Mouse (Mus musculus) CD4-positive, CD25-positive, alpha-beta regulatory T cell, adult 2 months (primary cell): ENCODE measurements around the gene Mrpl43.

Experiments used
- DNase-seq: peaks from one replicate; pipeline ENCODE4 v3.0.0-alpha.2; 2012; ENCODE audit warnings: low read depth, low spot score

Gene Mrpl43

GRCm38 (mm10) chr19:45029571-45029970 lies 23.3 kb upstream of the Mrpl43 start:
- no peak for DNase-seq

GRCm38 (mm10) chr19:45028746-45029145 lies 22.5 kb upstream of the Mrpl43 start:
- DNase-seq = no peak

DNA sequence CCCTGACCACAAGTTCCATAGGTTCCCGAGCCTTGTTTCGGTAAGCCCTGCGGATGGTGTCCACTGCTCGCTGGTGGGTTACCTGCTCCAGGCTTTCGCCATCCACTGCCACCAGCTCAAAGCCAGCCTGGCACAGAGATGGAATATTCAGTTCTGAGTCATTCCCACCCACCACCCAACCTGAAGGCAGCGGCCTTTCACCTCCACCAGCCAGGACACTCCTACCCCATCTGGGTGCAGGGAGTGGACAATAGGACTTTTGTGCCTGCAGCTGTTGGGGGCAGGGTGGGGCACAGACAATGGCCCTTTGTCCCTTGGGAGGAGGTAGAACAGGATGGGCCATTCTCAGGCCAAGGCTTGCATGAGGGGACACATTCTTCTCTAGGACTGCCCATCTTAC lies 21.6 kb upstream of the Mrpl43 start:
- DNase-seq = no peak

DNA sequence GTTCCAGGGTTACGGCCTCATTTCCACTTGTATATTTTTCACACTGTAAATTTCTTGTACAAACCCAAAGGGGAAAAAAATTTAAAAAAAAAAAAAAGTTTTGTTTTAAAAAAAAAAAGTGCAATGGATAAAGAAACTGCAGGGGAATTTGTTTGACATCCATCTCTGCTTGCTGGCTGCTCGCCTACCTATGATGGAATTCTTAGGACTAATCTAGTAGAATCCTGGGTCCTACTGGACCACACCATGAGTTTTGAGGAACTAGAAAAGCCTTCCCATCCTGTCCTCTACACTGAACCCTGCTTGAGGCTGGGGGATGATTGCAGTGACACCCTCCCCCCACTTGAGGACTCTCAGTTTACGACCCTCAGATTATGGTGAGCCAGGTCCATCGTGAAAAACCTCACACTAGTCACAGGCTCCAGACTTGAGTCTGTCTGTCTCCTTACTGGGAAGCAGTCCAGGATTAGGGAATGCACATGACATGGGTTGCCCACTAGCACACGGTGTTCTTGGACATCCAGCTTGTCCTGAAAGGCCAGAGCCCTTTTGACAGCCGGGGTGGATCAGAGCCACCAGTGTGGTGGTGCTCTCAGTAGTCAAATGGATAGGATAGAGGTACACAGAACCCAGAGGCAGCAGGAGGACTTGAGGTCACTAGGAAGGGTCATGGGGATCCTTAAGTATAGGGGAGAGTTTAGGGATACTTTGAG lies 20.9 kb upstream of the Mrpl43 start:
- DNase-seq = no peak

DNA sequence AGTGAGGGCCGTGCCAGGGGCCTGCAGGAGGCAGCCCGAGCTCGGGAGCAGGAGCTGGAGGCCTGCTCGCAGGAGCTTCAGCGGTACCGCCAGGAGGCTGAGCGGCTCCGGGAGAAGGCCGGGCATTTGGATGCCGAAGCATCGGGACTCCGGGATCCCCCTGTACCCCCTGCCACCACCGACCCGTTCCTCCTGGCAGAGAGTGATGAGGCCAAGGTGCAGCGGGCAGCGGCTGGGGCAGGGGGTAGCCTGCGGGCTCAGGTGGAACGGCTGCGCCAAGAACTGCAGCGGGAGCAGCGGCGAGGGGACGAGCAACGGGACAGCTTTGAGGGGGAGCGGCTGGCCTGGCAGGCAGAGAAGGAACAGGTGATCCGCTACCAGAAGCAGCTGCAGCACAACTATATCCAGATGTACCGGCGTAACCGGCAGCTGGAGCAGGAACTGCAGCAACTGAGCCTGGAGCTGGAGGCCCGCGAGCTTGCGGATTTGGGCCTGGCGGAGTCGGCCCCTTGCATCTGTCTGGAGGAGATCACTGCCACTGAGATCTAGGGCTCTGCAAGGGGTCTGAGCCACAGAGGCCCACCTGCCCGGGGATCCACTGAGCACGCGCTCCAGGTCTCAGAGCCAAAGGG lies 19.8 kb upstream of the Mrpl43 start:
- no peak for DNase-seq

DNA sequence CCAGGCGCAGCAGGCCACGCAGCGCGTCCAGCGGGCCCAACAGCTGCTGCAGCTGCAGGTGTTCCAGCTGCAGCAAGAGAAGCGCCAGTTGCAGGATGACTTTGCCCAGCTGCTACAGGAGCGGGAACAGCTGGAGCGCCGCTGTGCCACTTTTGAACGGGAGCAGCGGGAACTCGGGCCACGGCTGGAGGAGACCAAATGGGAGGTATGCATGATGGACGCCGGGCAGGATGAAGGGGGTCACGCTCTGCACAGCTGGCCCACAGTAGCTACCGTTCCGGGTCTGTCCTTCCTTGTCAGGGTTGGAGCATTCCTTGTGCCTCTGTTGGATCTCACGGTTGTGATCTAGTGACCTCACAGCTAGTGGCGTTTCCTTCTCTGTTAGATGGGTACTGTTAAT lies 18.5 kb upstream of the Mrpl43 start:
- no peak for DNase-seq

DNA sequence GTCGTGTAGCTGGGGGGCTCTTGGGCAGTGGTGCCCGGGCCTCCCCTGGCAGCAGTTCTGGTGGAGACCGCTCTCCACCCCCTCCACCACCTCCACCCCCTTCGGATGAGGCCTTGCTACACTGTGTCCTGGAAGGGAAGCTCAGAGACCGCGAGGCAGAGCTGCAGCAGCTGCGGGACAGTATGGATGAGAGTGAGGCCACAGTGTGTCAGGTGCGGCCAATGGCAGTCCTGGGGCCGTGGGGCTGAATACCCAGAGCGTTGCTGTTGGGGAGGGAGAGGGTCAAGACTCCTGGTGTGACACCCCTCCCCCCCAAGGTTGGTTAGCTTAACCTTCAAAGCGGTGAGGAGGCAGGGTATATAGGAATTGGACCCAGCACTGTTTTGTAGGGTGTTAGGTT lies 17.8 kb upstream of the Mrpl43 start:
- DNase-seq = no peak

DNA sequence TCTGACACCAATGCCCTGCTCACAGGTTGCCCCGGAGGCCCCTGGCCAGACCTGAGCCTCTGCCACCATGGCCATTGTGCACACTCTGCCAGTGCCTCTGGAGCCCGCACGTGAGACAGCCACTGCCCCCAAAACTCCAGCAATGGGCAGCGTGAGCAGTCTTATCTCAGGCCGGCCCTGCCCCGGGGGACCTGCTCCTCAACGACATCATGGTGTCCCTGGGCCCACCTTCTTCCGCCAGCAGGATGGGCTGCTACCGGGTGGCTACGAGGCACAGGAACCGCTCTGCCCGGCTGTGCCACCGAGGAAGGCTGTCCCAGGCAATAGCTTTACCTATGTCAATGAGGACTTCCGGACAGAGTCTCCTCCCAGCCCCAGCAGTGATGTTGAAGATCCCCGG lies 15.1 kb upstream of the Mrpl43 start:
- DNase-seq = no peak

DNA sequence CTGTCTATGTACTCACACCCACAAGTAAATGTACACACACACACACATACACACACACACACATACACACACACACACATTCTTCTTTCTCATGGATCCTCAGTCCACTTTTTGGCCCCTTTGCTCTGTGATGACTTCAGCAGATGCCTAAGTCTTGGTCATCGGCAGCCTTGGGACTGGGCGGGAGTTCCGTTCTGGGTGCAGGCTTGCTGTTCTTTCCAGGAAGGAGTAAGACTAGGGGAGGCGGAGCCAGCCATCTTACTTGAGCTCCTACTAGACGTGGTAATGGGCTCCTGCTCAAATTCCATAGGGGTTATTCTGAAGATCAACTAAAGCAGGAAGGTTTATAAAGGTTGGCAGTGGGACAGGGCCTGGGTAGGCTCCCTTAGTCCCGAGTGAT lies 14.1 kb upstream of the Mrpl43 start:
- no peak for DNase-seq

DNA sequence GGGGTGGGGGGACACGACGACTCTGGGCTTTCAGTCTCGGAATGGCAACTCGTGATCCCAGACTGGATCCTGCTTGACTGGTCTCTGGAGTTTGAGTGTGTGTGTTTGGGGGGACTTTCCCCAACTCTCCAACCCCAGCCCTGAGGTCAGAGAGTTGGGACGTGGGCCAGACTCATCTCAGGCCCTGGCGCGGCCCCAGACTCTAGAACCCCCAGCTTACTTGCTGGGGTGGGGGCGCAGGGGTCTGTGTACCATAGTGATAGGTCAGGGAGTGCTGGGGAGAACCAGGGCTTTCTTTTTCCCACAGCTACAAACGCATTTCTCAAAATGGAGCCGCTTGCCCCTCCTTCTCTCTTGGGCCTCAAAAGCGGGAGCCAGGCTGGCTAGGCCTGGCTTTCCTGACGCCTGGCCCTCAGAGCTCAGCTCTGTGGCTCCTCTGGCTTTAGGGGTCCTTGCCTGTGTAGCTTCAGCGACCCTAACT lies 12.1 kb upstream of the Mrpl43 start:
- DNase-seq = no peak

DNA sequence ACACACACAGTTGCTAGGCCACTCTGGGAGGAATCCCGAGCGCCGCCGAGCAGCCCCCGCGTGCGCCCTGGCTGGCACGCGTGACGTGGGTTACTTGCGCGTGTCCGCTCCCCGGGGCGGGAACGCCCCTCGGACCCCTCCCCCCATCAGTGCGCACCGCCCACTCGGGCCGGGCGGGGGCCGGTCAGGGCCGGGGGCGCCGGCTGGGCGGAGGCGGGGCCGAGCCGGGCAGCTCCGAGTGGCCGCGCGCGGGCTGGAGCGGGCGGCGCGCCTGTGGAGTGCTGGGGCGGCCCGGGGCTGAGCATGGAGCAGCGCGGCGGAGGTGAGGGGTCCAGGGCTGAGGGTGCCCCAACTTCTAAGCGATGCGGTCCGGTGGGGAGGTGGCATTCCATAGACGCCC lies 11.7 kb upstream of the Mrpl43 start:
- peak; percentile 65 for DNase-seq

- DNase-seq = peak; percentile 60
Observed at GRCm38 (mm10) chr19:45017216-45017771, 11.1 kb upstream of the Mrpl43 start.

- DNase-seq = peak; percentile 37
Observed at GRCm38 (mm10) chr19:45016341-45017215, 10.3 kb upstream of the Mrpl43 start.

DNA sequence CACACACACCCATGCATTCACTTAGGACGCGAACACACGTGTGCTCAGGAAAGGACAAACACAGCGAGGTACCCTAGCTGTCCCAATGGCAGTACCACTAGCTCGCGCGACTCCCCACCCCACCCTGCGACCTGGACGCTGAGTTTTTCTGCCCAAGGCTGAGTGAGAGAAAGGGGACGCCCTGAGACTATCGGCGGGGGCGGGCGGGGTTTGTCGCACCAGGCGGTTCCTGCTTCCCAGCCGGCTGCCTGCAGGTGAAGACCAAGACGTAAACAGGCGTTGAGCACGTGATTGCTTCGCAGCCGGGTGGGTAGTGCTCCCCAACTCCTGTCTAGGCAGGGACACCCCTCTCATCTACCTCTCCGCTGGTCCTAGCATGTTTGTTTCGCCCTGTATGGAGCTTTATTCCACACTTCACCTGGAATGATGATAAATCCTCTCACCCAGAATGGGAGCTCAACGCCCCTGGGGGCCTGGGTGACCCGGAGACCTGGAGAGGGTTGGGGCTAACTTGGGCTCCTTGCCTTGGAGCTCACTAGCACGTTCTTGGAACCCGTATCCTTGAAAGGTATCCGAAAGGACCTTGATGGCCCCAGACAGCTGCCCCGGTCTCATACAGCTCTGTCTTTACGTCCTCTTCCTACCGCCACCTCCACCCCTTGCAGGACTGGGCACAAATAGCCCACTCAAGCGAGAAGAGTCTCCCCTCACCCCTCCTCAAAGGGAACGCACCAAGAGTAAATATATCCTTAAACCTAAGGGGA lies 9.5 kb upstream of the Mrpl43 start:
- DNase-seq = peak; percentile 81

DNA sequence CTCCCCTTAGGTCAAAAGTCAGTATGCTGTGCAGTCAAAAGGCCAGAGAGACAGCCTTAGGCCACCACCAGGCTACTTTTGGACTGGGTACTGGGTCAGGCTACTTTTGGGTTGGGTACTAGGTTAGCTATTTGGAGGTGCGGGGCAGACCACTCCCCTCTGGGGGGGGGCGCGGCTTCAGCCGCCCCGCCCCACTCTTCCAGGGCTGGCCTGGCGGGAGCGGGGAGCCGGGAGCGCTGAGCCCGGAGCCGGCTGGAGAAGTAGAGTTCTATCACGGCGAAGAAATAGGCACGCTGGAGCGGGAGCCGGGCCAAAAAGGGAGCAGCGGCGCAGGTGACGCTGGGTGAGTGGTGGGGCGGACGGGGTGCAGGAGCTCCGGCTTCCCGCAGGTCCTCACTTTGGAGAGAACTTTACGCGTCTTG lies 8.8 kb upstream of the Mrpl43 start:
- peak; percentile 49 for DNase-seq

- peak; percentile 51 for DNase-seq
Observed at GRCm38 (mm10) chr19:45014335-45014971, 8.2 kb upstream of the Mrpl43 start, which contains the start of gene Lzts2. Gene Lzts2, plus strand, starts transcription at chr19:45014414.

DNA sequence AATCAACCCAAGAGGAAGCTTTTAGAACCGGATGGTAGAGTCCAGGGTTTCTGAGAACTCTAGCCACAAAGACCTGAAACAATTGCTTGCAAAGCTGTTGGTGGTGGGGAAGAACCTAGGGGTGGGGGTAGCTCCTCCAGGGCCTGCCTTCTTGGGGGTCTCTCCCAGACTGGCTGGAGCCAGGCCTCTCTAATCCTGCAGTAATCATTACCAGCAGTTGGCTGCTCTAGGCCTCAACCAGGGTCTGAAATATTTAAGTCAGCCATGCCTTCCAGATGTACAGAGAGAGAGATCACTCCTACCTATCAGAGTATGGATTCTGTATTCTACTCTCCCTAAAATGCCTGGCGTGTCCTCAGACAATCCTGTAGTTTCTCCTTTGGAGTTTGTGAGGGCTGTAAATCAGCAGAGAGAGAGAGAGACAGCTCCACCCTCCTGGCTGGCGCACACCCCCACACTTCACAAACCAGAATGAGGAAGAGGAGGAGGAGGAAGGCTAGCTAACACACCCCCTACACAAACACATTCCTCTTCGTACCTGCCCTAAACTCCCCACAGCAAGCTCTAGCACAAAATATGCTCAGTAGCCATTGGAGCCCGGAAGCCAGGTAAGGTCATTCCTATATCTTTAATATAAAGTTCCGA lies 7.5 kb upstream of the Mrpl43 start:
- no peak for DNase-seq

DNA sequence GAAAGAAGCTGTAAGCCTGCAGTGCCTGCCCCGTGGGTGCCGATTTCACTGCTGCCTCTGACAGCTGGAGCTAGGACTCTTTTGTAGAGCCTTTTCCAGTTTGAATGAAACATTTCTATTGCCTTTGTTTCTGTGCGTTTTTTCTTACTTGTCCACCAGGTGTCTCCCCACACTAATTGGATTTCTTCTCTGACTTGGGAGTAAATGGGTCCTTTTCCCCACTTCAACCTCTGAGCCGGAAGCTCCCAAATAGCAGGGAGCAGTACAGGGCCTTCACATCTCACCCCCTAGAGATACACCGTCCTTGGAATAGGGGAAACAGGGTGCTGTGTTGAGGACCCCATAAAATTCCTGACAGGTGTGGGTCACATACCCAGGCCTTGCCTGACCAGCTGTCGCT lies 6.4 kb upstream of the Mrpl43 start:
- peak; percentile 59 for DNase-seq

GRCm38 (mm10) chr19:45012219-45012618 lies 6.0 kb upstream of the Mrpl43 start:
- DNase-seq = no peak

- no peak for DNase-seq
Observed at GRCm38 (mm10) chr19:45010646-45011045, 4.4 kb upstream of the Mrpl43 start.
